Mouse (Mus musculus): Measurements from ENCODE around the gene Trim2. TPM values are rescaled to one million over a fixed set of nuclear protein-coding genes. Genes with fewer than 3 reads are reported as not detected.
A peak's percentile ranks its signal among the peaks of the same experiment; 100 is the strongest.

Gene Trim2
- polyA plus RNA-seq, 1 experiment, result 118 TPM

DNA sequence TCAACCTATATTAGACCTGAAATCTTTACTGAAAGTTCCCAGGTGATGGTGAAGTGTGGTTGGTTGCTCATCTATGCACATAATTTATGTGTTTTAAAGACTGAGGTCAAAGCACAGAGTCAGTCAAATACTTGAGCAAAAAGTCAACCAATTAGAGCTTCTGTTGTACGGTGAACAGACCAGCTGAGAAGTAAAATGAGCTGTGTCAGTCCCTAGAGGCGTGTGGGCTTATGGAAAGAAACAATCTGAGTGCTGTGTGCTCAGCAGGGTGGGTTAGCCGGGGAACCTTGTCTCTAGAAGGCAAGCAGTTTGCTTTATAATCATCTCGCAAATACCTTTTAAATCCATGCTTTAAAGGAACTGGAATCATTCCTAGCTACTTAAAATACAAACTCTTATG is 149.7 kb downstream of the Trim2 start:
- DNase-seq (ENCODE audit: low read depth), result peak; percentile 35
- TF ChIP-seq POLR2A (IDR thresholded peaks at IDR 0.05; ENCODE audit: borderline replicate concordance, extremely low read depth, insufficient read depth, insufficient read length, poor library complexity, severe bottlenecking), result no peak
- no peak for TF ChIP-seq CTCF (IDR thresholded peaks at IDR 0.05; ENCODE audit: borderline replicate concordance, extremely low read depth, insufficient read depth, insufficient read length)

DNA sequence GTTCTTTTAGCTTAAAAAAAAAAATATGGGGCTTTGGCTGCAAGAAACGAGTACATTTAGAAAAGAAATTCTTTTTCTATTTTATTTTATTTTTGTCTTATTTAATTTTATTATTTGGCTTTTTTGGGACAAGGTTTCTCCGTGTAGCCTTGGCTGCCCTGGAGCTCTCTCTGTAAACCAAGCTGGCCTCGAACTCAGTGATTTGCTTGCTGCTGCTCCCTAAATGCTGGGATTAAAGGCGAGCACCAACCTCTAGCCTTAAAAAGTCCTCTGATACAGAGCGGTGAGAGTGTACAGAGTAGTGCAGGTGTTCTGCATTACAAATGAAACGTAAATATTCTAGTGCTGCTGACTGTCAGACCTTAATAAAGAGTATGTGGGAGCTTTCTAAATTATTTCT is 150.6 kb downstream of the Trim2 start:
- no peak for TF ChIP-seq CTCF (IDR thresholded peaks at IDR 0.05; ENCODE audit: borderline replicate concordance, extremely low read depth, insufficient read depth, insufficient read length)
- TF ChIP-seq POLR2A (IDR thresholded peaks at IDR 0.05; ENCODE audit: borderline replicate concordance, extremely low read depth, insufficient read depth, insufficient read length, poor library complexity, severe bottlenecking), result no peak
- DNase-seq (ENCODE audit: low read depth), result no peak

DNA sequence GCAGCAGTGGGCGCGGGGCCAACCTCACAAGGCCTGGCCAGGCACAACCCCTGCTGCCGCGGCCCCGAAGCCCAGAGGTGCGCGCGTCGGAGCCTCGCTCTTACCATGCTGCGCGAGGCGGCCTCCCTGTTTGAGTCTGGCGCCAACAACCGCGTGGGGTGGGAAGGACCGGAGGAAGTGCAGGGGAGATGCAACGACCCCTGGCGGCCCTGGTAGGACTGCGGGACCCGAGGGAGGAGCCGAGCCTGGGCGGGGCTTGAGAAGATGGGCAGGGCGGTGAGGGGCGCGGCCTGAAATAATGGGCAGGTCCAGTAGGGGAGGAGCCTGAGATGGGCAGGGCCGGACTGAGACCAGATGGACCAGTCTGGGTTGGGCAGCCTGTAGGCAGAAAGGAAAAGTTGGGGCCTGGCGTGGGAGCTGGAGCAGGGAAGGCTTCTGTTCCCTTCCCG is 151.1 kb downstream of the Trim2 start, which contains the start of gene Mnd1:
Mnd1 (minus strand) TSS at position 229 of the 449 bp plus-strand sequence.
- peak; percentile 98 for DNase-seq (ENCODE audit: low read depth)
- TF ChIP-seq POLR2A (IDR thresholded peaks at IDR 0.05; ENCODE audit: borderline replicate concordance, extremely low read depth, insufficient read depth, insufficient read length, poor library complexity, severe bottlenecking), result no peak
- peak; percentile 78 for TF ChIP-seq CTCF (IDR thresholded peaks at IDR 0.05; ENCODE audit: borderline replicate concordance, extremely low read depth, insufficient read depth, insufficient read length)

DNA sequence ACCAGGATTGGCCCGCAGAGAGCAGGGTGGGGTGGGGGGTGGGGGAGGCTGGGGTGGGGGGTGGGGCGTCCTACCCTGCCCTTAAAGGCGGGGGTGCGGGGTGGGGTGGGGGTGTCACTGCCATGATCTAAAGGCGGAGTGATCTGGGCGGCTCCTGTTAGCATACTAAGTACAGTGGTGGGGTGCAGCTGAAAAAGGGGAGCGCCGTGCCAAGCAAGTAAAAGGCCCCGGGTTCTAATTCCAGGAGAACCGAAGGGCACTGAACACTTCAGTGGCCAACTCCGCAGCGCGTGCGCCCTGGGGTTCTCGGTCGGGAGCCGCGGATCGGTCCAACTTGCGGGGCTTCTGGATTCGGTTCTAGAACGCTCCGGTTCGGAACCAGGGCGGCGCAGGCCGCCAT is 151.5 kb downstream of the Trim2 start:
- TF ChIP-seq CTCF (IDR thresholded peaks at IDR 0.05; ENCODE audit: borderline replicate concordance, extremely low read depth, insufficient read depth, insufficient read length) (no peak), POLR2A (IDR thresholded peaks at IDR 0.05; ENCODE audit: borderline replicate concordance, extremely low read depth, insufficient read depth, insufficient read length, poor library complexity, severe bottlenecking) (no peak)
- no peak for DNase-seq (ENCODE audit: low read depth)

DNA sequence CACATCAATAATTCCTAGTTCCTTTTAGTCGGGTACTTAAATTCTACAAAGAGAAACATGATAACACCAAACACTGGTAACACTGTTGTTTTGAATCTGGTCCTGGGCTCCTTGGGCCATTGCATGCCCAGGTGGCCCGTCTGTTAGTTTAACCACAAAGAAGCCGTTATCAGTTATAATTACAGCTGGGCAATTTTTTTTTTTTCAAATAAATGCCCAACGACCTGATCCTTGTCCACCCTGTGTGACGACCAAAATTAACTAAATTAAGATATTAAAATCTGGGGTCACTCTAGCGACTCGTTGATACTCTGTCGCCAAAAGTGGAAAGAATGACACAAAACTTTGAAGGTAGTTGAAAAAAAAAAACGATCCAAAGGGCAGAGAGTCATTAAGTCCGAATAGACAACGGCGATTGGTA is 151.9 kb downstream of the Trim2 start:
- DNase-seq (ENCODE audit: low read depth), result no peak
- TF ChIP-seq POLR2A (IDR thresholded peaks at IDR 0.05; ENCODE audit: borderline replicate concordance, extremely low read depth, insufficient read depth, insufficient read length, poor library complexity, severe bottlenecking) (no peak), CTCF (IDR thresholded peaks at IDR 0.05; ENCODE audit: borderline replicate concordance, extremely low read depth, insufficient read depth, insufficient read length) (no peak)

DNA sequence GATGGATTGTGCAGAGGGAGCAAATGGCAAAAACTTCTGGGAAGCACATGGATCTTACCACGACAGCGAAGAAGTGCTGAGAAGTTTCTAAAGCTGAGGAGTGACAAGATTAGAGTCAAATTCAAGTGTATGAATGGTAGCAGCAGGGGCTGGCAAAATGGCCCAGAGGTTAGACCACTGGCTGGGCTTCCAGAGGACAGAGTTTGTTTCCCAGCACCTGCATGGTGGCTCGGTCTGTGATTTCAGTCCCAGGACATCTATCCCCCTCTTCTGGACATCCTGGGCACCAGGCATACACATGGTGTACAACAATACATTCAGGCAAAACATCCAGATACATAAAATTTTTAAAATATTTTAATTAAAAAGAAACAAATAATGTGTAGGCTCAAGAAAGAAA is 156.8 kb downstream of the Trim2 start:
- DNase-seq (ENCODE audit: low read depth), result no peak
- no peak for TF ChIP-seq CTCF (IDR thresholded peaks at IDR 0.05; ENCODE audit: borderline replicate concordance, extremely low read depth, insufficient read depth, insufficient read length)
- no peak for TF ChIP-seq POLR2A (IDR thresholded peaks at IDR 0.05; ENCODE audit: borderline replicate concordance, extremely low read depth, insufficient read depth, insufficient read length, poor library complexity, severe bottlenecking)

DNA sequence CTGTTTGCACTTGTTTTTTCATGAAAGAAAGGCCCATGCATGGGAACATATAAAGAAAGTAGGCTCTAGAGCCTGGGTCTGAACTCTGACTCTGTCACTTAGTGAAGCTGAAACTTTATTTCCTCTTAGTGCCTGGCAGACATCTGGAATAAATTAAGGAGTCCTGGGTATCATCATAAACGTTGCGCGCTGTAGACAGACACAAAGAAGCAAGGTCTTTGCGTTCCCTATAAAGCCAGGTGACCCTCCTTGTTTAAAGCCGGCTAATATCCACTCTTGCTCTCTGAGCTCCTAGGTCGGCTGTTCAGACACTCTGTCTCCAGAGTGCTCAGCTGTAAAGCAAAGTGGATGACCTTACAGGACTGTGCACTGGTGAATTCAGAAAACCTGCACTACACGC is 165.7 kb downstream of the Trim2 start:
- TF ChIP-seq POLR2A (IDR thresholded peaks at IDR 0.05; ENCODE audit: borderline replicate concordance, extremely low read depth, insufficient read depth, insufficient read length, poor library complexity, severe bottlenecking), result no peak
- TF ChIP-seq CTCF (IDR thresholded peaks at IDR 0.05; ENCODE audit: borderline replicate concordance, extremely low read depth, insufficient read depth, insufficient read length), result no peak
- DNase-seq (ENCODE audit: low read depth), result no peak

DNA sequence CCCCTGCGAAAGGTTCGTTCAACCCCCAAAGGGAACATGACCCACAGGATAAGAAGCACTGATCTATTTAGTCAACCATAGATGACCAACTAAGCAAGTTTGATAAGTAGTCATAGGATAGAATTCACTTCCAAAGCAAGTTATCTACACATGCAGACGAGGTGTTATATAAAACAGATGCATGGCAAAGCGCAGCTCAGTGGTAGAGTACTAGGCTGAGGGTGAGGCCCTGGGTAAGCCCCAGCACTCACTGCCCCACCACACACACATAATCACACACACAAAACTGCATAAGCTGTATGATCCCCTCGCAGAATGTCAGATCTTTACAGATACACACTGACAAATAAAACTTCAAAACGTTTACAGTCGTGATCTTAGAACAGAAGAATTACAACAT is 170.2 kb downstream of the Trim2 start:
- TF ChIP-seq CTCF (IDR thresholded peaks at IDR 0.05; ENCODE audit: borderline replicate concordance, extremely low read depth, insufficient read depth, insufficient read length) (no peak), POLR2A (IDR thresholded peaks at IDR 0.05; ENCODE audit: borderline replicate concordance, extremely low read depth, insufficient read depth, insufficient read length, poor library complexity, severe bottlenecking) (no peak)
- no peak for DNase-seq (ENCODE audit: low read depth)

DNA sequence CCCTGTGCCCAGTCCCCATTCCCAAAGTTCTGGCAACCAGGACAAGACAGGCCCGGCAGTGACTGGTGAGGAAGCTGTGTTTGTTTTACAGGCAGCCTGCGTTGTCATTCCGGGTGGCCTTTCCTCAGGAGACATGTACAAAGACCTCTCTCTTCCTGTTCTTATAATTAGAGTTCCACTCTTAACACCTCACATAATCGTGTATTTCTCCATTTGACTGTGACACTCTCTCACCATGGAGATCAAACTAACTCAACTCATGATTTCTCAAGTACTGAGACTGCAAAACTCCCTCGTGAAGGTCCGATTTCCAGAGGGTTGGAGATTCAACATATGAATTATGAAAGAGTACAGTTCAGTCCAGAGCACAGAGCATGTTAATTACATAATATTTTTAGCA is 170.7 kb downstream of the Trim2 start:
- no peak for TF ChIP-seq POLR2A (IDR thresholded peaks at IDR 0.05; ENCODE audit: borderline replicate concordance, extremely low read depth, insufficient read depth, insufficient read length, poor library complexity, severe bottlenecking)
- TF ChIP-seq CTCF (IDR thresholded peaks at IDR 0.05; ENCODE audit: borderline replicate concordance, extremely low read depth, insufficient read depth, insufficient read length), result no peak
- DNase-seq (ENCODE audit: low read depth), result no peak

DNA sequence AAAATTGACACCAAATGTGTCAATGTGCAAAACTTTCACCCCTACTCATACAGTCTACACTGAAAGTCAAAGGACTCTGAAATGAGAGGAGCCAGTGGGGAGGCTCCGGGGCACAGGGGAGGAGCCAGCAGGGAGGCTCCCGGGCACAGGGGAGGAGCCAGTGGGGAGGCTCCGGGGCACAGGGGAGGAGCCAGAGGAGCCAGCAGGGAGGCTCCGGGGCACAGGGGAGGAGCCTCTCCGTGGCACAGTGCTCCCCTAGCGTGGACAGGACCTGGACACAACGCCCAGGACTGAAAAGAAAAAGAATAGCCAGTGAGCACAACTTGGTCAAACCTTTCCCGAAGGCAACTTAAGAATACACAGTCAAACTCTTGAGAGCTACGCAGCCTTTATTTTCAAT is 171.3 kb downstream of the Trim2 start:
- no peak for TF ChIP-seq CTCF (IDR thresholded peaks at IDR 0.05; ENCODE audit: borderline replicate concordance, extremely low read depth, insufficient read depth, insufficient read length)
- no peak for TF ChIP-seq POLR2A (IDR thresholded peaks at IDR 0.05; ENCODE audit: borderline replicate concordance, extremely low read depth, insufficient read depth, insufficient read length, poor library complexity, severe bottlenecking)
- no peak for DNase-seq (ENCODE audit: low read depth)

DNA sequence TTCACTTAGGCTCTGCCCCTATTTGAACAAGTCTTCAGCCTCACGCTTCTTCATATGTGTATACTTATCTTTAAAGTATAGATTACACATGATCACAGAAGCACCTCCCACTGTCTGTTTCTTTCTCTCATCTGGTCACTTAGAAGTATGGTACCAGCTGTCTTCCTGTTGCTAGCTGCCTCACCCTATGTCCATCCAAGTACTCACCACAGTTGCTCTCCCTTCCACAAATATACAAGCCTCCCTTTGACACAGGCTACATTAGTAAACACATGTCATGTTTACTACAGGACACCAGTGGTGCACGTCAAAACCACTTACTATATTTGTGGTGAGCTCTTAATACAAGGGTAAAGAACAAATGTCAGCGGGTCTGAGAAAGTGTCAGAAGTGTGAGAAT is 175.3 kb downstream of the Trim2 start:
- DNase-seq (ENCODE audit: low read depth), result no peak
- TF ChIP-seq POLR2A (IDR thresholded peaks at IDR 0.05; ENCODE audit: borderline replicate concordance, extremely low read depth, insufficient read depth, insufficient read length, poor library complexity, severe bottlenecking) (no peak), CTCF (IDR thresholded peaks at IDR 0.05; ENCODE audit: borderline replicate concordance, extremely low read depth, insufficient read depth, insufficient read length) (no peak)

DNA sequence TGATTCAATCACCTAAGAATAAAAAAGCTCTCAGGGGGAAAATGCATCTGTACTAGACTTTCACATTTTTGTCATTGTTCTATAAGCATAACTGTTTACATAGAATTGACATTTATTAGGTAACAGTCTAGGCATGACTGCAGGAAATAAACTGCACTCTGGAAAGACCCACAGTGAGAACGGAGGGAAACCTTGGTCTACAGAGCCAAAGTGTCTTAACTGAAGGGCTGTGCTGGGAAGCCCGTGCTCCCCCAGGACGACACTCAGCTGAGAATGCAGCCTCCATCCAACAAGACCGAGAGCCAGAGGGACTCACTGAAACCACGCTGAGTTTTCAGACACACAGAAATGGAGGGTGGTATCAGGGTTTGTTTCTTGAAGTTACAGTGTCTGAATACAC is 175.9 kb downstream of the Trim2 start:
- no peak for TF ChIP-seq CTCF (IDR thresholded peaks at IDR 0.05; ENCODE audit: borderline replicate concordance, extremely low read depth, insufficient read depth, insufficient read length)
- no peak for DNase-seq (ENCODE audit: low read depth)
